Mouse (Mus musculus): ENCODE results near the gene Gm29866.
"Not testable (repeated sequence)": the region's sequence is repeated elsewhere in the genome, so short reads cannot be mapped to it uniquely, and the experiment has no call there.

Gene Gm29866

DNA sequence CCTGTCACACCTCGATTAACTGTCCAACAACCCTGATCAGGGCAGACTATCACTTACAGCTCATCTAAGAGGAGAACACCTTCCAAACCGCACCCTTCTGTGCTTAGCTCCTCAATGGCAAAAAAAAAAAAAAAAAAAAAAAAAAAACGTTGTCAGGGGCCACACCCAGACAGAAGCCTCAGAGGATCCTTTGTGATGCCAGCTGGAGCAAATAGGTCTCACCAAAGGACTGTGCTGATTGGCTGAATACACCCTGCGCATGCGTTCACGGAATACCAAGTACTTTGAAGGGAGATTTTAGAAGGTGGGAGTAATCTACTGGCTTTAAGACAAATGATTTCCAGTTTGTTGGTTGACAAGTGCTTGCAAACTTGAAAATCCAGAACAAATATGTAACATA is at the start of gene Gm29866:
Gene Gm29866, minus strand, starts transcription at position 101 of the 400 bp plus-strand sequence.
- not testable (repeated sequence) for DNase-seq (ENCODE audit: low spot score in 2 of 2)
